Mouse (Mus musculus) heart, embryonic 12.5 days (tissue): Measurements from ENCODE around the gene Jag2. TPM values are rescaled to one million over a fixed set of nuclear protein-coding genes. Genes with fewer than 3 reads are reported as not detected.

Experiments used
- ATAC-seq: fragments of 200-750 bp; cut with Nextera tagmentation; 2 replicates; pipeline ENCODE4 v1.8.0; 2017; ENCODE audit warnings: moderate TSS enrichment, moderate library complexity; ENCODE audit not compliant: insufficient number of reproducible peaks, low FRiP score
- H3K27ac ChIP-seq: fragments of 300-500 bp; sonication (generic); 2 replicates; pipeline ENCODE4 v1.5.1; 2016; ENCODE audit warnings: mild to moderate bottlenecking, moderate library complexity; ENCODE audit not compliant: poor library complexity, severe bottlenecking
- H3K27me3 ChIP-seq: fragments of 300-500 bp; sonication (generic); replicated peaks from 2 replicates; pipeline ENCODE4 v1.6.1; 2016; ENCODE audit warnings: mild to moderate bottlenecking, moderate library complexity
- H3K36me3 ChIP-seq: fragments of 300-500 bp; sonication (generic); 2 replicates; pipeline ENCODE4 v1.6.1; 2016; ENCODE audit warnings: mild to moderate bottlenecking, moderate library complexity
- H3K4me1 ChIP-seq: fragments of 300-500 bp; sonication (generic); replicated peaks from 2 replicates; pipeline ENCODE4 v1.6.1; 2016; ENCODE audit warnings: mild to moderate bottlenecking
- H3K4me2 ChIP-seq: fragments of 300-500 bp; sonication (generic); 2 replicates; pipeline ENCODE4 v1.6.1; 2016; ENCODE audit warnings: mild to moderate bottlenecking, moderate library complexity
- H3K4me3 ChIP-seq: fragments of 300-500 bp; sonication (generic); 2 replicates; pipeline ENCODE4 v1.5.1; 2016; ENCODE audit warnings: mild to moderate bottlenecking
- H3K9ac ChIP-seq: fragments of 300-500 bp; sonication (generic); 2 replicates; pipeline ENCODE4 v1.6.1; 2016; ENCODE audit warnings: mild to moderate bottlenecking, moderate library complexity
- H3K9me3 ChIP-seq: fragments of 300-500 bp; sonication (generic); replicated peaks from 2 replicates; pipeline ENCODE4 v1.6.1; 2016; ENCODE audit warnings: mild to moderate bottlenecking, moderate library complexity
- WGBS: fragments of 180-500 bp; shearing (Covaris S2); methylation state at CpG from one replicate; pipeline ENCODE4 v1.1.7; 2016; 5-methylcytosine and 5-hydroxymethylcytosine counted together
- polyA plus RNA-seq: library from polyadenylated mRNA; unstranded; fragments of >200 nt; fragmentation: Nextera tagmentation; extraction: Ambion mirVana; gene quantifications from 2 replicates; pipeline ENCODE4 v1.2.1, GENCODE M21; 2016

Gene Jag2
- polyA plus RNA-seq, result 2.6 TPM in 2 replicates

DNA sequence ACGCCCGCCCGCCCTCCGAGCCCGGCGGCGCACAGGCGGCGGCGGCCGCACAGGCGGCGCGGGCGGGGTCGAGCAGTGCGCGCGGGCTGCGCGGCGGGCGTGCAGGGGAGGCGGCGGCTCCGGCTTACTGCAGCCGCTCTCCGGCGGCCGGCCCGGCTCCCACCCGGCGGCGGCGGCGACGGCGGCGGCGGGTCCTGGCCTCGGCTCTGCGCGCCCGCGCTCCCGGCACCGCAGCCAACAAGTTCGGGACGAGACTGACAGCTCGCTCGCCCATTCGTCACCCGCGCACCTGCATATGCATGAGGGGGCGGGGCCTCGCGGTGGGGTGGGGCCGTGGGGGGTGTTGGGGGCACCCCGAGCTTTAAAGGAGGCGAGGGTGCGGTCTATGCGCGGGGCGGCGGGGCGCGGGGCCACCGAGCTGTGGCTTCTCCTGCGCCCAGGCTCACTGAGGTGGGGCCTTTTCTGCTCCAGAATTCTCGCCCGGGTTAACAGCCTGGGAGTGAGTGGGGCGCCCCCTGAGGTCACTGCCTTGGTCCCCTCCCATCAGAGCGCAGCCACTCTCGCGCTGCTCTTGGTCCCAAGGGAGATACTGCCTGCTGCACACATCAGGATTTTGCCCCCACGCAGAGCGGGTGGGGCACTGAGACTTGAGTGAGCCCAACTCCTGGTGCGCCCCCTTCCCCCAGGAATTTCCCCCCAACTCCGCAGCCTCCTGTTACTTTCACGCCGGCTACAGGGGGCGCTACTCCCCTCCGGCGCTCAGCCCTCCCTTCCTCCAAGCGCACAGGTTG is at the start of gene Jag2:
TSS of gene Jag2 (minus strand) at position 215 of the 791 bp plus-strand sequence.
- Histone ChIP-seq H3K4me3 (peak within 1 kb of the TSS; percentile 66), H3K4me1 (peaks cover 37% of the 10 kb centered on the region)

DNA sequence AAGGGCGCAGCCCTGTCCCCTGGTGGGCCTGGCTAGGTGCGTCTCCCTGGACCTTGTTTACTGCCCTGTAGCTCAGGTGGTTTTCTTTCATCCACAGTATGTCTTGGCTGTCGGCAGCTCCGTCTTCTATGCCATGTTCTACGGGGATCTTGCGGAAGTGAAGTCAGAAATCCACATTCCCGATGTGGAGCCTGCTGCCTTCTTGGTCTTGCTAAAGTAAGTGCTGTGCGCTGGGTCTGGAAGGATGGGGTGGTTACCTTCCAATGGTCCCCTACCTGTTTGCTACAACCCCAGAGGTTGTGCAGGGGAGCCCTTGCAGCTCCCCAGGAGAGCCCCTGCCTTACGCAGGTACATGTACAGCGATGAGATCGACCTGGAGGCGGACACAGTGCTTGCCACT is 47.6 kb upstream of the Jag2 start:
- H3K4me2 ChIP-seq, result peak overlapping the region; percentile 87
- peak overlapping the region; percentile 94 for H3K27ac ChIP-seq
- no peaks in the 10 kb centered on the region for H3K9me3 ChIP-seq
- peaks cover 18% of the 10 kb centered on the region for H3K4me1 ChIP-seq
- H3K4me3 ChIP-seq, result peak overlapping the region; percentile 67
- peak; percentile 15; the same call in 1 of the 2 replicates for ATAC-seq
- peak overlapping the region; percentile 92 for H3K9ac ChIP-seq
- WGBS, result 42% methylated on average over 12 of the region's 12 CpGs
- H3K36me3 ChIP-seq, result peaks cover 67% of the 10 kb centered on the region
- no peaks in the 10 kb centered on the region for H3K27me3 ChIP-seq

More for the DNA sequence above, at the start of gene Jag2:
- Histone ChIP-seq H3K9ac (peak within 1 kb of the TSS; percentile 70), H3K4me2 (peak within 1 kb of the TSS; percentile 98), H3K27ac (no peak within 1 kb of the TSS), H3K9me3 (no peaks in the 10 kb centered on the region), H3K27me3 (peaks cover 76% of the 10 kb centered on the region), H3K36me3 (no peaks in the 10 kb centered on the region)
- peak; percentile 43; the same call in 1 of the 2 replicates for ATAC-seq
- WGBS, result 15% methylated on average over 82 of the region's 85 CpGs

DNA sequence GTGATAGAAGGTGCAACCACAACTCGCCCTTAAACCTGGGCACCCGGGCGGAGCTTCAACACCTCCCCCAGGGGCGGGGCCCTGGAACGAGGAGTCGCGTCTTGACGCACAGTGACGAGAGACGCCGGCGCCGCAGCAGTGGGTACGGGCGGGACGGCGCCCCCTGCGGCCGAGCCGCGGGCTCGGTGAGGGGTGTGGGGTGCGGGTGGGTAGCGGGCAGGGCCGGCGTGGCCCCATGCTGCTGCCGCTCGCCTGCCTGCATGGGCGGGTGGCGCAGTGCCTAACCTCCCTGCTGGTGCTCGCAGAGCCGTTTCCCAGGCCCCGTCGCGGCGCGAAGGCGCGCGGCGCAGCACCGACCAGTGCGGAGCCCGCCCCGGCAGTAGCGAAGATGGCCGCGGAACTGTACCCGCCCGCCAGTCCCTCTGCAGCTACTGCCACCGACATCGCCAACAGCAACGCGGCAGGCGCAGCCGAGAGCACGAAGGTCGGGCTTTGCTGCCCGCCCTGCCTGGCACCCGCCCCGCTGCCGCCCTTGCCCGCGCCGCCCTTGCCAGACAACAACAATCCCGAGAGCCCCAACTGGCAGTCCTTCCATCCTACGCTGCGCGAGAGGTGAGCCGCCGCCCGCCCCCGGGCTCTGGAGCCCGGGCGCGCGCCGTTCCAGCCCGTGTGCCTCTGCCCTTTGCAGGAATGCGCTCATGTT is 46.9 kb upstream of the Jag2 start, which contains the start of gene Btbd6:
TSS of gene Btbd6 (plus strand) at position 112 of the 703 bp plus-strand sequence.
- peak; percentile 90 for ATAC-seq
- no peaks in the 10 kb centered on the region for H3K27me3 ChIP-seq
- peaks cover 72% of the 10 kb centered on the region for H3K36me3 ChIP-seq
- peak within 1 kb of the TSS; percentile 92 for H3K9ac ChIP-seq
- peak within 1 kb of the TSS; percentile 67 for H3K4me3 ChIP-seq
- peak within 1 kb of the TSS; percentile 87 for H3K4me2 ChIP-seq
- peaks cover 13% of the 10 kb centered on the region for H3K4me1 ChIP-seq
- H3K27ac ChIP-seq, result peak within 1 kb of the TSS; percentile 94
- WGBS, result under 1% methylated on average over 77 of the region's 80 CpGs
- no peaks in the 10 kb centered on the region for H3K9me3 ChIP-seq

DNA sequence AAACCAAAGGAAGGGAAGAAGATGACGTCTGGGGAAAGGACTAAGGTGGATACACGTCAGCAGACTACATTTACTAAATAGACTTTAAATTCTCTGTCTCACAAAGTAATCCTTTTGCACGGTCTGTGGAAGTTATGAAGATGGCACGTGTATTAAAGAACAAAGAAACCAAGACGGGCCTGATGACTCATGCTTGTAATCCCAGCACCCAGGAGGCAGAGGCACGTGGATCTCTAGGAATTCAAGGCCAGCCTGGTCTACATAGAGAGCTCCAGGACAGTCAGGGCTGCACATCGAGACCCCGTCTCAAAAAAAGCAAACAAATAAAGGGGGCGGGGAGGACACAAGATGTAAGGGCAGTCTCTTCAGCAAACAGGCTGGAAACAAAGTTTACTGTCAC is 45.2 kb upstream of the Jag2 start:
- Histone ChIP-seq H3K4me3 (no peak overlapping the region), H3K4me2 (no peak overlapping the region), H3K27ac (no peak overlapping the region), H3K4me1 (peaks cover 13% of the 10 kb centered on the region), H3K27me3 (no peaks in the 10 kb centered on the region), H3K9me3 (no peaks in the 10 kb centered on the region), H3K36me3 (peaks cover 72% of the 10 kb centered on the region), H3K9ac (no peak overlapping the region)
- 87% methylated on average over 9 of the region's 9 CpGs for WGBS
- ATAC-seq, result no peak

DNA sequence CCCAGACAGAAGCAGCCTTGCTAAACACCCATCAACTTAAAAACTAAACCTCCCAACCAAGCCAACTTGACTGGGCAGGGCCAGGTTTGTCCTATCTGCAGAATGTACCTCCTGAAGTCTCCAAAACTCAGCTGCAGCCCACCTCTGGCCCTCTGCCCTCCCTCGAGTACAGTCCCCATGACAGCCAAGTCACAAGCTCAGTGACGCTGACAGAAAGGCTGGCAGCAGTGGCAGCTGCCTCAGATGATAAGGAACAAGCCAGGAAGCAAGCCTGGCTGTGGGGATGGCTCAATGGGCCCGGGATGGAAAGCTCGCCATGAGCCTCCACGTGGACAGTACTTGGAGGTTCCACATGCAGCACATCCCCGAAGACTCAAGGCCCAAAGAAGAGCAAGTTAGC is 40.0 kb upstream of the Jag2 start:
- no peaks in the 10 kb centered on the region for H3K9me3 ChIP-seq
- H3K27ac ChIP-seq, result no peak overlapping the region
- H3K4me3 ChIP-seq, result no peak overlapping the region
- no peak overlapping the region for H3K9ac ChIP-seq
- H3K4me2 ChIP-seq, result no peak overlapping the region
- ATAC-seq, result no peak
- H3K4me1 ChIP-seq, result no peaks in the 10 kb centered on the region
- H3K27me3 ChIP-seq, result no peaks in the 10 kb centered on the region
- H3K36me3 ChIP-seq, result peaks cover 97% of the 10 kb centered on the region
- 75% methylated on average over 6 of the region's 6 CpGs for WGBS

DNA sequence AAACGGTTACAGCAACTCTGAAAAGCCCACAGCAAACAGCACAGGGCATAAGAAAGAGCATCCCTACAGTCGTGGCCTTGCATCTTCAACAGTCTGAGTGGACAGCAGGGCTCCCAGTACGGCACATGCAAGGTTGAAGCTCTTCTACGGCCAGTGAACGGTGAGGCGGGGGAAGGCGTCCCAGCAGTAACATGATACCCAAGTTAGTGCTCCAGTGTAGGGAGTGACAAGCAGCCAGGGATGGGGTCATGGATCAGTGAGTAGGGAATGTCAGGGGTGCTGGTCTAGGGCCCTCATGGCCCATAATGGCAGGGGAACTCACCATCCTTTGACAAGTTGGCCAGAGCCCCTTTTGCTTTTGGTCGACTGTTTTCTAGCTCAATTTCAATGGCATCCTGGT is 39.4 kb upstream of the Jag2 start:
- H3K36me3 ChIP-seq, result peaks cover 98% of the 10 kb centered on the region
- no peak overlapping the region for H3K27ac ChIP-seq
- H3K9ac ChIP-seq, result no peak overlapping the region
- no peak overlapping the region for H3K4me3 ChIP-seq
- no peak for ATAC-seq
- no peak overlapping the region for H3K4me2 ChIP-seq
- no peaks in the 10 kb centered on the region for H3K9me3 ChIP-seq
- no peaks in the 10 kb centered on the region for H3K27me3 ChIP-seq
- 75% methylated on average over 8 of the region's 8 CpGs for WGBS
- no peaks in the 10 kb centered on the region for H3K4me1 ChIP-seq

DNA sequence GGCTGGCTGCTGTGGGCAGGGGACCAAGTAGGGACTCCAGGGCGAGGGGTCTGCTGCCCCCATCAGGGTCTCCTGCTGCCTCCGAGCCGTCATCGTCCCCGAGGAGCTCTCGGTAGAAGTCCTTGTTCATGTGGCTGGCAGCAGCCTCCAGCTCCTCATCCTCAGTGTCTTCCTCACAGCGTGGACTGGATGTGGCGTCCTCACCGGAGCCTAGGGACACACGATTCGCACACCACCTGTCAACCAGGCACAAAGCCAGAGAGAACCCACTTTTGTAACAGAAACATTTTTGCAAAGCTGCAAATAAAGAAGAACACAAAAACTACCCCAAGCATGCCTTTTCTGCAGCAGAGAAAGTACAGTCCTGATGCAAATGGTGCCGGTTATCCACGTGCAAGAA is 36.2 kb upstream of the Jag2 start:
- peaks cover 14% of the 10 kb centered on the region for H3K4me1 ChIP-seq
- H3K36me3 ChIP-seq, result peaks cover 99% of the 10 kb centered on the region
- no peak overlapping the region for H3K27ac ChIP-seq
- H3K9ac ChIP-seq, result no peak overlapping the region
- no peak for ATAC-seq
- H3K4me3 ChIP-seq, result no peak overlapping the region
- H3K9me3 ChIP-seq, result no peaks in the 10 kb centered on the region
- WGBS, result 89% methylated on average over 13 of the region's 13 CpGs
- H3K4me2 ChIP-seq, result no peak overlapping the region
- no peaks in the 10 kb centered on the region for H3K27me3 ChIP-seq

DNA sequence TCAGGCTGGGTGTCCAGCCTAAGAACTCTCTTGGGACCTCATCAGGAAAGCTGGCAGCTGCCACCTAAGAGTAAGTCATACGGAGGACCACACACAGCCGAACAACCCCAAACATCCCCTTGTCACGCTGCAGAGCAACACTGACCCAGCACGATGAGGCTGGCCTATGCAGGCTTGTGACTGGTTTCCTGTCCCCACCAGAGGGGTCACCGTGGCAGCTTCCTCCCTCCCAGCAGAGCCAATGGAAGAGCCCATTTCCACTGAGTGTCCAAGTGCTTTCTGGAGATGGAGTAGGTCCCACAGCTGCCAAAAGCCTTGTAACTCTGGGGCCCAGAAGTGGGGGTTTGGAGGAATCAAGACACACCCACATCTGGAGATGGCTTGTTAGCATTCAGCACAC is 32.3 kb upstream of the Jag2 start:
- peak overlapping the region; percentile 57 for H3K27ac ChIP-seq
- H3K9ac ChIP-seq, result peak overlapping the region; percentile 18; the same call in 1 of the 2 replicates
- 86% methylated on average over 5 of the region's 5 CpGs for WGBS
- no peak for ATAC-seq
- H3K36me3 ChIP-seq, result peaks cover 74% of the 10 kb centered on the region
- peaks cover 36% of the 10 kb centered on the region for H3K4me1 ChIP-seq
- H3K9me3 ChIP-seq, result no peaks in the 10 kb centered on the region
- no peak overlapping the region for H3K4me2 ChIP-seq
- no peaks in the 10 kb centered on the region for H3K27me3 ChIP-seq
- no peak overlapping the region for H3K4me3 ChIP-seq

DNA sequence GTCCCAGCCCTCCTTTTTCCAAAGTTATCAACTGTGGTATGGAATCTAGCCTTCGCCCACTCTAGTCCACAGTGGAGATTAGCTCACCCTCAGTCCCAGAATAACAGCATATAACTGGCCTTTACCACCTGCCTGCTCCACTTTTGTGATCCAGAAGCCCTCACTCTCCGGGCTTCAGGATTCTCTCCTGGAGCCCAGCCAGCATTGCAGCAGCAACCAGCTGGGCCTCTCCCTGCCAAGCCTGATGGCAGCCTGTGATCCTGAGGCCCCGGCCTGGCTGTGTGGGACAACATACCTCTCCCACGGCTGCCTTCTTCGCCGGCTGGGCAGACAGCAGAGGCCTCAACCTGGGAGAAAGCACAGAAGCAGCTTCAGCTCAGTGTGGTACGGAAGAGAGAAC is 31.9 kb upstream of the Jag2 start:
- H3K4me3 ChIP-seq, result no peak overlapping the region
- no peak overlapping the region for H3K4me2 ChIP-seq
- WGBS, result 58% methylated on average over 7 of the region's 7 CpGs
- H3K36me3 ChIP-seq, result peaks cover 73% of the 10 kb centered on the region
- H3K27me3 ChIP-seq, result no peaks in the 10 kb centered on the region
- peak overlapping the region; percentile 18; the same call in 1 of the 2 replicates for H3K9ac ChIP-seq
- no peaks in the 10 kb centered on the region for H3K9me3 ChIP-seq
- H3K27ac ChIP-seq, result peak overlapping the region; percentile 57
- peaks cover 36% of the 10 kb centered on the region for H3K4me1 ChIP-seq
- ATAC-seq, result no peak

DNA sequence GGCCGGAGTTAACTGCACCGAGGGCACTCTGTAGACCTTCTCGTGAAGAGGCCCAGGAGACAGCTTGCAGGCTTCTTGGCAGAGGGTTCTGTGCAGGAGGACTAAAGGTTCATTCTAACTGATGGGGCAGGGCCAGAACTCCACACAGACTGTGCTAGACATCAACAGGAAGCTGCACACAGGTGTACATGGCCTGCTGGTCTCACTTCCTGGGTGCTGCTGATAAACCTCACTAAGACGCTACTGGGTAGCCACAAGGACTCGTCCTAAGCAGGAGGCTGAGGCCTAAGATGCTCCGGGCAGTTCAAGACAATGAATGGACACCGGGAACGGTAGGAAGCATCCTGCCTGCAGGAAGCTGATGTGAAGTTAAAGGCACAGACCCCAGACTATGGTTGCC is 29.8 kb upstream of the Jag2 start:
- no peak for ATAC-seq
- no peaks in the 10 kb centered on the region for H3K9me3 ChIP-seq
- no peaks in the 10 kb centered on the region for H3K27me3 ChIP-seq
- H3K27ac ChIP-seq, result no peak overlapping the region
- H3K9ac ChIP-seq, result no peak overlapping the region
- H3K4me2 ChIP-seq, result no peak overlapping the region
- H3K4me1 ChIP-seq, result peaks cover 36% of the 10 kb centered on the region
- peaks cover 55% of the 10 kb centered on the region for H3K36me3 ChIP-seq
- WGBS, result 68% methylated on average over 8 of the region's 8 CpGs
- no peak overlapping the region for H3K4me3 ChIP-seq

DNA sequence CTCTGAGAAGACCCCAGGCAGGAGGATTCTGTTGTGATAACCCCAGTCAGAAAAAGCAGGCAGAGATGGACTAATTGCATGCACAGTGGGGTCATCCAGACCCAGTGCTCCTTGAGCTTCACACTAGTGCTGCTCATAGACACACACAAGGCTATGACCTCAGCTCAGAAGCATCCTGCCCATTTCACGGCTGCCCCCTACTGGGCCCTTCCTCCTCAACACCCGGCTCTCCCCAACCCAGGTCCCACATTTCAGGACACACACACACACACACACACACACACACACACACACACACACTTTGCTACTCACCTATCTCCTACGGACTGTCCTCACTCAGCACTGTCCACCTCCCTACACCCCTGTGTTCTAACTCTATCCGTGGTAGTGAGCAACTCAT is 28.7 kb upstream of the Jag2 start:
- H3K27me3 ChIP-seq, result no peaks in the 10 kb centered on the region
- ATAC-seq, result peak; percentile 54

More for the DNA sequence above, 28.7 kb upstream of the Jag2 start:
- Histone ChIP-seq H3K36me3 (peaks cover 44% of the 10 kb centered on the region), H3K27ac (peak overlapping the region; percentile 20; the same call in 1 of the 2 replicates), H3K9ac (0 out of 2 replicates have a peak overlapping the region, but pooled peaks have one; percentile 38), H3K4me3 (no peak overlapping the region), H3K9me3 (no peaks in the 10 kb centered on the region), H3K4me1 (peaks cover 39% of the 10 kb centered on the region), H3K4me2 (no peak overlapping the region)
- WGBS, result 24% methylated on average over 4 of the region's 4 CpGs
